Mouse (Mus musculus): ENCODE measurements at regions not wholly inside any gene's neighbourhood (a gene's known extent, or its start where the extent isn't known, plus 50 kb on each side); places are given as distances from the start of the nearest gene placed in this dataset.
A peak's percentile ranks its signal among the peaks of the same experiment; 100 is the strongest.

- 16% methylated on average over 8 of the region's 8 CpGs for WGBS
- no peak overlapping the region for H3K4me3 ChIP-seq (ENCODE audit: low read depth, low read length)
- H3K36me3 ChIP-seq (ENCODE audit: control insufficient read depth, insufficient read depth, low read length): no peaks in the 10 kb centered on the region
- DNase-seq (ENCODE audit: low spot score) (peak; percentile 68), ATAC-seq (peak; percentile 77)
- H3K27ac ChIP-seq (ENCODE audit: low read depth, low read length): no peak overlapping the region; the same call in 1 of the 2 replicates
- H3K9ac ChIP-seq (ENCODE audit: low read length): no peak overlapping the region
- H3K27me3 ChIP-seq (replicated peaks; ENCODE audit: control insufficient read depth, insufficient read depth, low read length): no peaks in the 10 kb centered on the region
- no peak overlapping the region for H3K4me2 ChIP-seq (ENCODE audit: low read length)
- no peaks in the 10 kb centered on the region for H3K9me3 ChIP-seq (replicated peaks; ENCODE audit: control insufficient read depth, low read length)
- peaks cover 17% of the 10 kb centered on the region for H3K4me1 ChIP-seq (ENCODE audit: control insufficient read depth, insufficient read depth, low read length)
These were observed 83.4 kb upstream of the Ankrd50 start for GRCm38 (mm10) chr3:38567946-38568595.

GRCm38 (mm10) chr3:38566576-38566975, 81.9 kb upstream of the Ankrd50 start:
- Histone ChIP-seq H3K4me1 (ENCODE audit: control insufficient read depth, insufficient read depth, low read length) (peaks cover 17% of the 10 kb centered on the region), H3K36me3 (ENCODE audit: control insufficient read depth, insufficient read depth, low read length) (no peaks in the 10 kb centered on the region), H3K4me3 (ENCODE audit: low read depth, low read length) (no peak overlapping the region), H3K27ac (ENCODE audit: low read depth, low read length) (no peak overlapping the region), H3K9me3 (replicated peaks; ENCODE audit: control insufficient read depth, low read length) (no peaks in the 10 kb centered on the region), H3K4me2 (ENCODE audit: low read length) (no peak overlapping the region), H3K27me3 (replicated peaks; ENCODE audit: control insufficient read depth, insufficient read depth, low read length) (no peaks in the 10 kb centered on the region), H3K9ac (ENCODE audit: low read length) (no peak overlapping the region)
- 94% methylated on average over 2 of the region's 2 CpGs for WGBS
- DNase-seq (ENCODE audit: low spot score) (no peak), ATAC-seq (no peak)

- H3K36me3 ChIP-seq (ENCODE audit: control insufficient read depth, insufficient read depth, low read length): no peaks in the 10 kb centered on the region
- no peak overlapping the region for H3K27ac ChIP-seq (ENCODE audit: low read depth, low read length)
- WGBS: 17% methylated on average over 2 of the region's 2 CpGs
- H3K9me3 ChIP-seq (replicated peaks; ENCODE audit: control insufficient read depth, low read length): no peaks in the 10 kb centered on the region
- H3K9ac ChIP-seq (ENCODE audit: low read length): no peak overlapping the region
- ATAC-seq: 0 out of 2 replicates have a peak, but pooled peaks have one; percentile 12
- peaks cover 17% of the 10 kb centered on the region for H3K4me1 ChIP-seq (ENCODE audit: control insufficient read depth, insufficient read depth, low read length)
- no peaks in the 10 kb centered on the region for H3K27me3 ChIP-seq (replicated peaks; ENCODE audit: control insufficient read depth, insufficient read depth, low read length)
- H3K4me2 ChIP-seq (ENCODE audit: low read length): no peak overlapping the region
- no peak for DNase-seq (ENCODE audit: low spot score)
- H3K4me3 ChIP-seq (ENCODE audit: low read depth, low read length): no peak overlapping the region
These were observed 80.2 kb upstream of the Ankrd50 start for GRCm38 (mm10) chr3:38564844-38565243.

DNA sequence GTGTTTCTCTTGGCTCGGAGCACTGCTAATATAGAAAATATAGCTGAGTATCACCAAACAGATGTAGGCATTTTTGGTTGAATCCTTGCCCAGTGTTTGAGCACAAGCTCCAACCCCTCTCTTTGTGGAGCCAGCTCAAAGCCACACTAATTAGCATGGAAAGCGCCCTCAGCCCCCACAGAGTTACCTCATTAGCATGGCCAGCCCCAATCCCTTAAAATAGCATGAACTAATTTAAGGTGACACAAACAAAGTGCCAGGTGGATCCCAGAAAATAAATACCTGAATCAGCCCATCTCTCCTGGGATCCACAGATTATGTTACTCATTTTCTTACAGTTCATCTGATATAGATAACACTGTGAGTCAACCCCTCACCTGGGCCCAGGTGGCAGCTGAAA, 79.7 kb upstream of the Ankrd50 start:
- H3K4me1 ChIP-seq (ENCODE audit: control insufficient read depth, insufficient read depth, low read length): peaks cover 17% of the 10 kb centered on the region
- H3K4me3 ChIP-seq (ENCODE audit: low read depth, low read length): no peak overlapping the region
- no peaks in the 10 kb centered on the region for H3K27me3 ChIP-seq (replicated peaks; ENCODE audit: control insufficient read depth, insufficient read depth, low read length)
- H3K4me2 ChIP-seq (ENCODE audit: low read length): no peak overlapping the region
- DNase-seq (ENCODE audit: low spot score) (peak; percentile 81), ATAC-seq (peak; percentile 73; the same call in 1 of the 2 replicates)
- H3K9ac ChIP-seq (ENCODE audit: low read length): no peak overlapping the region
- 4% methylated on average over 2 of the region's 2 CpGs for WGBS
- H3K27ac ChIP-seq (ENCODE audit: low read depth, low read length): no peak overlapping the region
- H3K9me3 ChIP-seq (replicated peaks; ENCODE audit: control insufficient read depth, low read length): no peaks in the 10 kb centered on the region
- no peaks in the 10 kb centered on the region for H3K36me3 ChIP-seq (ENCODE audit: control insufficient read depth, insufficient read depth, low read length)

GRCm38 (mm10) chr3:38561186-38561585, 76.5 kb upstream of the Ankrd50 start:
- H3K36me3 ChIP-seq (ENCODE audit: control insufficient read depth, insufficient read depth, low read length): no peaks in the 10 kb centered on the region
- 80% methylated on average over 2 of the region's 2 CpGs for WGBS
- H3K4me1 ChIP-seq (ENCODE audit: control insufficient read depth, insufficient read depth, low read length): peaks cover 7% of the 10 kb centered on the region
- ATAC-seq: no peak
- no peak for DNase-seq (ENCODE audit: low spot score)
- H3K4me3 ChIP-seq (ENCODE audit: low read depth, low read length): no peak overlapping the region
- no peak overlapping the region for H3K27ac ChIP-seq (ENCODE audit: low read depth, low read length)
- H3K27me3 ChIP-seq (replicated peaks; ENCODE audit: control insufficient read depth, insufficient read depth, low read length): no peaks in the 10 kb centered on the region
- H3K9ac ChIP-seq (ENCODE audit: low read length): no peak overlapping the region
- H3K9me3 ChIP-seq (replicated peaks; ENCODE audit: control insufficient read depth, low read length): no peaks in the 10 kb centered on the region
- H3K4me2 ChIP-seq (ENCODE audit: low read length): no peak overlapping the region

- no peak overlapping the region for H3K27ac ChIP-seq (ENCODE audit: low read depth, low read length)
- 55% methylated on average over 5 of the region's 5 CpGs for WGBS
- no peak overlapping the region for H3K4me3 ChIP-seq (ENCODE audit: low read depth, low read length)
- H3K36me3 ChIP-seq (ENCODE audit: control insufficient read depth, insufficient read depth, low read length): no peaks in the 10 kb centered on the region
- 0 out of 2 replicates have a peak, but pooled peaks cover 3% of the 10 kb centered on the region for H3K4me1 ChIP-seq (ENCODE audit: control insufficient read depth, insufficient read depth, low read length)
- no peaks in the 10 kb centered on the region for H3K9me3 ChIP-seq (replicated peaks; ENCODE audit: control insufficient read depth, low read length)
- ATAC-seq: no peak
- H3K27me3 ChIP-seq (replicated peaks; ENCODE audit: control insufficient read depth, insufficient read depth, low read length): no peaks in the 10 kb centered on the region
- DNase-seq (ENCODE audit: low spot score): no peak
- H3K4me2 ChIP-seq (ENCODE audit: low read length): no peak overlapping the region
- H3K9ac ChIP-seq (ENCODE audit: low read length): no peak overlapping the region
These were observed 71.3 kb upstream of the Ankrd50 start for GRCm38 (mm10) chr3:38555939-38556338.

GRCm38 (mm10) chr3:38553470-38554043, 68.9 kb upstream of the Ankrd50 start:
- ATAC-seq: peak; percentile 79; the same call in 1 of the 2 replicates
- 15% methylated on average over 4 of the region's 4 CpGs for WGBS
- H3K27ac ChIP-seq (ENCODE audit: low read depth, low read length): no peak overlapping the region

GRCm38 (mm10) chr3:38547032-38547431, 62.4 kb upstream of the Ankrd50 start:
- no peak overlapping the region for H3K9ac ChIP-seq (ENCODE audit: low read length)
- H3K27me3 ChIP-seq (replicated peaks; ENCODE audit: control insufficient read depth, insufficient read depth, low read length): no peaks in the 10 kb centered on the region
- H3K4me1 ChIP-seq (ENCODE audit: control insufficient read depth, insufficient read depth, low read length): no peaks in the 10 kb centered on the region
- H3K36me3 ChIP-seq (ENCODE audit: control insufficient read depth, insufficient read depth, low read length): no peaks in the 10 kb centered on the region
- no peaks in the 10 kb centered on the region for H3K9me3 ChIP-seq (replicated peaks; ENCODE audit: control insufficient read depth, low read length)
- no peak overlapping the region for H3K4me3 ChIP-seq (ENCODE audit: low read depth, low read length)
- H3K4me2 ChIP-seq (ENCODE audit: low read length): no peak overlapping the region
- ATAC-seq (no peak), DNase-seq (ENCODE audit: low spot score) (no peak)
- 89% methylated on average over 3 of the region's 3 CpGs for WGBS
- H3K27ac ChIP-seq (ENCODE audit: low read depth, low read length): no peak overlapping the region

More at GRCm38 (mm10) chr3:38553470-38554043, 68.9 kb upstream of the Ankrd50 start:
- DNase-seq (ENCODE audit: low spot score): peak; percentile 75
- 0 out of 2 replicates have a peak, but pooled peaks cover 3% of the 10 kb centered on the region for H3K4me1 ChIP-seq (ENCODE audit: control insufficient read depth, insufficient read depth, low read length)
- H3K27me3 ChIP-seq (replicated peaks; ENCODE audit: control insufficient read depth, insufficient read depth, low read length): no peaks in the 10 kb centered on the region
- no peak overlapping the region for H3K4me2 ChIP-seq (ENCODE audit: low read length)
- no peaks in the 10 kb centered on the region for H3K9me3 ChIP-seq (replicated peaks; ENCODE audit: control insufficient read depth, low read length)
- no peaks in the 10 kb centered on the region for H3K36me3 ChIP-seq (ENCODE audit: control insufficient read depth, insufficient read depth, low read length)
- no peak overlapping the region for H3K9ac ChIP-seq (ENCODE audit: low read length)
- H3K4me3 ChIP-seq (ENCODE audit: low read depth, low read length): no peak overlapping the region

DNA sequence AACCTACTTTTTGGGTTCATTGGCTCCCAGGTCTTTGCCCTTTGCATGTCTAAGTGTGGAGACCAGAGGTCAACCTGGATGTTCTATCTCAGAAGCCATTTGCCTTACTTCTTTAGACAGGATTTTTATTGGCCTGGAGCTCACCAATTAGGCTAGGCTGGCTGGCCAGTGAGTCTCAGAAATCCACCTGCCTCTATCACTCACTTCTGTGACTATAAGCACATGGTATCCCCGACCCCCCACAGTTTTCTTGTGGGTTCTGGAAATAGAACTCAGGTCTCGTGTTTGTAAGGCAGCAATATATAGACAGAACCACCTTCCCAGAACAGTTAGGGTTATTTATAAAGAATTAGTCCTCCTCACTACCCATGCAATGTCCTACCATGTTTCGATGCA, 60.9 kb upstream of the Ankrd50 start:
- Histone ChIP-seq H3K4me2 (ENCODE audit: low read length) (no peak overlapping the region), H3K9ac (ENCODE audit: low read length) (no peak overlapping the region), H3K27ac (ENCODE audit: low read depth, low read length) (no peak overlapping the region), H3K27me3 (replicated peaks; ENCODE audit: control insufficient read depth, insufficient read depth, low read length) (no peaks in the 10 kb centered on the region), H3K36me3 (ENCODE audit: control insufficient read depth, insufficient read depth, low read length) (no peaks in the 10 kb centered on the region), H3K9me3 (replicated peaks; ENCODE audit: control insufficient read depth, low read length) (no peaks in the 10 kb centered on the region), H3K4me1 (ENCODE audit: control insufficient read depth, insufficient read depth, low read length) (no peaks in the 10 kb centered on the region), H3K4me3 (ENCODE audit: low read depth, low read length) (no peak overlapping the region)
- DNase-seq (ENCODE audit: low spot score) (no peak), ATAC-seq (no peak)
- 84% methylated on average over 3 of the region's 3 CpGs for WGBS

Measured in forebrain, embryonic 14.5 days (tissue).